Mouse (Mus musculus) liver, embryonic 16.5 days (tissue): ENCODE data around the gene Ifnar2. TPM values are rescaled to one million over a fixed set of nuclear protein-coding genes. Genes with fewer than 3 reads are reported as not detected.

Source experiments
- ATAC-seq: fragments of 200-750 bp; cut with Nextera tagmentation; 2 replicates; pipeline ENCODE4 v1.8.0; 2017; ENCODE audit warnings: low read depth, mild to moderate bottlenecking, moderate number of reproducible peaks, moderate library complexity
- H3K27ac ChIP-seq: fragments of 300-500 bp; sonication (generic); 2 replicates; pipeline ENCODE4 v1.5.1; 2014; ENCODE audit warnings: mild to moderate bottlenecking, low read length
- H3K27me3 ChIP-seq: fragments of 300-500 bp; sonication (generic); 2 replicates; pipeline ENCODE4 v1.6.1; 2014; ENCODE audit warnings: low read depth, low read length, mixed read lengths; ENCODE audit not compliant: control insufficient read depth, insufficient read depth
- H3K36me3 ChIP-seq: fragments of 300-500 bp; sonication (generic); 2 replicates; pipeline ENCODE4 v1.6.1; 2014; ENCODE audit warnings: mild to moderate bottlenecking; ENCODE audit not compliant: control insufficient read depth, insufficient read depth
- H3K4me1 ChIP-seq: fragments of 300-500 bp; sonication (generic); 2 replicates; pipeline ENCODE4 v1.6.1; 2014; ENCODE audit warnings: low read depth, low read length, mixed read lengths; ENCODE audit not compliant: control insufficient read depth
- H3K4me2 ChIP-seq: fragments of 300-500 bp; sonication (generic); 2 replicates; pipeline ENCODE4 v1.6.1; 2014; ENCODE audit warnings: low read depth, low read length, mixed read lengths
- H3K4me3 ChIP-seq: fragments of 300-500 bp; sonication (generic); 2 replicates; pipeline ENCODE4 v1.5.1; 2014; ENCODE audit warnings: low read depth, mild to moderate bottlenecking, low read length
- H3K9ac ChIP-seq: fragments of 300-500 bp; sonication (generic); 2 replicates; pipeline ENCODE4 v1.6.1; 2014; ENCODE audit warnings: low read depth, low read length
- H3K9me3 ChIP-seq: fragments of 300-500 bp; sonication (generic); replicated peaks from 2 replicates; pipeline ENCODE4 v1.6.1; 2016; ENCODE audit warnings: low read length; ENCODE audit not compliant: control insufficient read depth
- WGBS: fragments of 180-500 bp; shearing (Covaris S2); extraction: QIAGEN DNeasy Blood & Tissue Kit; methylation state at CpG from one replicate; pipeline ENCODE4 v1.1.7; 2014; ENCODE audit not compliant: insufficient replicate concordance; 5-methylcytosine and 5-hydroxymethylcytosine counted together
- polyA plus RNA-seq: library from polyadenylated mRNA; unstranded; fragments of >200 nt; fragmentation: Nextera tagmentation; extraction: Ambion mirVana; gene quantifications from 2 replicates; pipeline ENCODE4 v1.2.1, GENCODE M21; 2015

Gene Ifnar2
- polyA plus RNA-seq, 1 experiment from 2014 or later: 95.8 TPM

GRCm38 (mm10) chr16:91381606-91382005, 9.0 kb downstream of the Ifnar2 start:
- Histone ChIP-seq H3K4me2 (no peak overlapping the region), H3K36me3 (peaks cover 28% of the 10 kb centered on the region), H3K27me3 (no peaks in the 10 kb centered on the region), H3K4me3 (no peak overlapping the region), H3K9ac (no peak overlapping the region), H3K9me3 (no peaks in the 10 kb centered on the region), H3K27ac (no peak overlapping the region), H3K4me1 (peaks cover 35% of the 10 kb centered on the region)
- ATAC-seq: no peak
- 87% methylated on average over 4 of the region's 4 CpGs for WGBS

- Histone ChIP-seq H3K9ac (no peak overlapping the region), H3K27me3 (no peaks in the 10 kb centered on the region), H3K4me1 (peaks cover 41% of the 10 kb centered on the region), H3K4me3 (no peak overlapping the region), H3K27ac (no peak overlapping the region; the same call in 1 of the 2 replicates), H3K9me3 (no peaks in the 10 kb centered on the region), H3K4me2 (no peak overlapping the region), H3K36me3 (peaks cover 31% of the 10 kb centered on the region)
- 62% methylated on average over 9 of the region's 9 CpGs for WGBS
- ATAC-seq: no peak
Measured at GRCm38 (mm10) chr16:91382261-91382790, 9.7 kb downstream of the Ifnar2 start.

GRCm38 (mm10) chr16:91384221-91384620, 11.6 kb downstream of the Ifnar2 start:
- H3K36me3 ChIP-seq: peaks cover 48% of the 10 kb centered on the region
- H3K9ac ChIP-seq: no peak overlapping the region
- no peaks in the 10 kb centered on the region for H3K27me3 ChIP-seq
- H3K4me3 ChIP-seq: no peak overlapping the region
- no peak overlapping the region for H3K4me2 ChIP-seq
- H3K4me1 ChIP-seq: peaks cover 27% of the 10 kb centered on the region
- WGBS: 80% methylated on average over 4 of the region's 4 CpGs
- no peak for ATAC-seq
- no peaks in the 10 kb centered on the region for H3K9me3 ChIP-seq
- no peak overlapping the region for H3K27ac ChIP-seq

- WGBS: 55% methylated on average over 10 of the region's 10 CpGs
- Histone ChIP-seq H3K36me3 (peaks cover 58% of the 10 kb centered on the region), H3K4me3 (no peak overlapping the region), H3K27me3 (no peaks in the 10 kb centered on the region), H3K4me2 (no peak overlapping the region), H3K9ac (no peak overlapping the region), H3K9me3 (0 out of 2 replicates have a peak, but pooled peaks cover 3% of the 10 kb centered on the region), H3K4me1 (peaks cover 15% of the 10 kb centered on the region), H3K27ac (peak overlapping the region; percentile 36)
- ATAC-seq: peak; percentile 72
Measured at GRCm38 (mm10) chr16:91385621-91386020, 13.0 kb downstream of the Ifnar2 start.

- peaks cover 60% of the 10 kb centered on the region for H3K36me3 ChIP-seq
- no peak overlapping the region for H3K4me3 ChIP-seq
- no peak overlapping the region for H3K9ac ChIP-seq
- H3K4me2 ChIP-seq: no peak overlapping the region
- H3K9me3 ChIP-seq: 0 out of 2 replicates have a peak, but pooled peaks cover 3% of the 10 kb centered on the region
- peaks cover 15% of the 10 kb centered on the region for H3K4me1 ChIP-seq
- no peak overlapping the region for H3K27ac ChIP-seq
- no peaks in the 10 kb centered on the region for H3K27me3 ChIP-seq
- WGBS: 84% methylated on average over 10 of the region's 10 CpGs
- ATAC-seq: no peak
Measured at GRCm38 (mm10) chr16:91386419-91387120, 14.0 kb downstream of the Ifnar2 start.

GRCm38 (mm10) chr16:91387121-91387486, 14.5 kb downstream of the Ifnar2 start:
- ATAC-seq: no peak; the same call in 1 of the 2 replicates
- H3K27me3 ChIP-seq: no peaks in the 10 kb centered on the region
- H3K9ac ChIP-seq: no peak overlapping the region
- no peak overlapping the region for H3K4me3 ChIP-seq
- no peak overlapping the region for H3K27ac ChIP-seq
- H3K4me2 ChIP-seq: no peak overlapping the region
- 0 out of 2 replicates have a peak, but pooled peaks cover 3% of the 10 kb centered on the region for H3K9me3 ChIP-seq
- WGBS: 77% methylated on average over 3 of the region's 3 CpGs
- peaks cover 65% of the 10 kb centered on the region for H3K36me3 ChIP-seq
- H3K4me1 ChIP-seq: peaks cover 10% of the 10 kb centered on the region

- Histone ChIP-seq H3K27me3 (no peaks in the 10 kb centered on the region), H3K4me2 (no peak overlapping the region), H3K9ac (no peak overlapping the region), H3K36me3 (peaks cover 81% of the 10 kb centered on the region), H3K4me1 (peaks cover 10% of the 10 kb centered on the region), H3K9me3 (0 out of 2 replicates have a peak, but pooled peaks cover 3% of the 10 kb centered on the region), H3K4me3 (no peak overlapping the region), H3K27ac (no peak overlapping the region)
- 77% methylated on average over 4 of the region's 4 CpGs for WGBS
- ATAC-seq: no peak
Measured at GRCm38 (mm10) chr16:91390100-91390499, 17.5 kb downstream of the Ifnar2 start.

- ATAC-seq: no peak
- H3K9ac ChIP-seq: no peak within 1 kb of the TSS
- H3K9me3 ChIP-seq: 0 out of 2 replicates have a peak, but pooled peaks cover 3% of the 10 kb centered on the region
- H3K4me2 ChIP-seq: no peak within 1 kb of the TSS
- H3K4me3 ChIP-seq: no peak within 1 kb of the TSS
- H3K27me3 ChIP-seq: no peaks in the 10 kb centered on the region
- no peak within 1 kb of the TSS for H3K27ac ChIP-seq
- H3K36me3 ChIP-seq: peaks cover 85% of the 10 kb centered on the region
- peaks cover 22% of the 10 kb centered on the region for H3K4me1 ChIP-seq
- 90% methylated on average over 5 of the region's 5 CpGs for WGBS
Measured at GRCm38 (mm10) chr16:91391421-91391820, 18.8 kb downstream of the Ifnar2 start, which contains the start of gene Gm21970. Gm21970 (plus strand) TSS chr16:91391721.

- Histone ChIP-seq H3K4me1 (peaks cover 27% of the 10 kb centered on the region), H3K27ac (peak overlapping the region; percentile 41), H3K36me3 (peaks cover 61% of the 10 kb centered on the region), H3K4me3 (no peak overlapping the region), H3K9ac (no peak overlapping the region), H3K4me2 (no peak overlapping the region), H3K9me3 (no peaks in the 10 kb centered on the region), H3K27me3 (no peaks in the 10 kb centered on the region)
- WGBS: 63% methylated on average over 4 of the region's 4 CpGs
- ATAC-seq: no peak
Measured at GRCm38 (mm10) chr16:91394826-91395410, 22.3 kb downstream of the Ifnar2 start.
